Mouse (Mus musculus) forebrain, embryonic 14.5 days (tissue): Measurements from ENCODE around the gene Cdc42se2. TPM values are rescaled to one million over a fixed set of nuclear protein-coding genes. Genes with fewer than 3 reads are reported as not detected.

Source experiments
- ATAC-seq: fragments of 200-750 bp; cut with Nextera tagmentation; 2 replicates; pipeline ENCODE4 v1.8.0; 2017; ENCODE audit warnings: mild to moderate bottlenecking, moderate library complexity
- DNase-seq: peaks from one replicate; pipeline ENCODE4 v3.0.0-alpha.2; 2015; ENCODE audit warnings: low spot score
- H3K27ac ChIP-seq: fragments of 300-500 bp; sonication (generic); 2 replicates; pipeline ENCODE4 v1.5.1; 2014; ENCODE audit warnings: low read depth, mild to moderate bottlenecking, control low read depth, low read length, moderate library complexity
- H3K27me3 ChIP-seq: fragments of 300-500 bp; sonication (generic); replicated peaks from 2 replicates; pipeline ENCODE4 v1.6.1; 2014; ENCODE audit warnings: low read length, control low read depth, mixed read lengths; ENCODE audit not compliant: control insufficient read depth, insufficient read depth
- H3K36me3 ChIP-seq: fragments of 300-500 bp; sonication (generic); 2 replicates; pipeline ENCODE4 v1.6.1; 2014; ENCODE audit warnings: low read length, control low read depth; ENCODE audit not compliant: control insufficient read depth, insufficient read depth
- H3K4me1 ChIP-seq: fragments of 300-500 bp; sonication (generic); 2 replicates; pipeline ENCODE4 v1.6.1; 2014; ENCODE audit warnings: antibody characterized with exemption, low read length, control low read depth; ENCODE audit not compliant: control insufficient read depth, insufficient read depth
- H3K4me2 ChIP-seq: fragments of 300-500 bp; sonication (generic); 2 replicates; pipeline ENCODE4 v1.6.1; 2014; ENCODE audit warnings: mild to moderate bottlenecking, control low read depth, low read length
- H3K4me3 ChIP-seq: fragments of 300-500 bp; sonication (generic); 2 replicates; pipeline ENCODE4 v1.5.1; 2014; ENCODE audit warnings: low read depth, low read length, control low read depth
- H3K9ac ChIP-seq: fragments of 300-500 bp; sonication (generic); 2 replicates; pipeline ENCODE4 v1.6.1; 2014; ENCODE audit warnings: mild to moderate bottlenecking, low read length, control low read depth, moderate library complexity
- H3K9me3 ChIP-seq: fragments of 300-500 bp; sonication (generic); replicated peaks from 2 replicates; pipeline ENCODE4 v1.6.1; 2016; ENCODE audit warnings: low read length, control low read depth, mixed read lengths; ENCODE audit not compliant: control insufficient read depth
- WGBS: fragments of 180-500 bp; shearing (Covaris S2); extraction: QIAGEN DNeasy Blood & Tissue Kit; methylation state at CpG from one replicate; pipeline ENCODE4 v1.1.7; 2014; 5-methylcytosine and 5-hydroxymethylcytosine counted together
- polyA plus RNA-seq: library from polyadenylated mRNA; unstranded; fragments of >200 nt; fragmentation: Nextera tagmentation; extraction: Ambion mirVana; gene quantifications from 2 replicates; pipeline ENCODE4 v1.2.1, GENCODE M21; 2014

Gene Cdc42se2
- polyA plus RNA-seq, 1 experiment from 2014 or later: 226 TPM

DNA sequence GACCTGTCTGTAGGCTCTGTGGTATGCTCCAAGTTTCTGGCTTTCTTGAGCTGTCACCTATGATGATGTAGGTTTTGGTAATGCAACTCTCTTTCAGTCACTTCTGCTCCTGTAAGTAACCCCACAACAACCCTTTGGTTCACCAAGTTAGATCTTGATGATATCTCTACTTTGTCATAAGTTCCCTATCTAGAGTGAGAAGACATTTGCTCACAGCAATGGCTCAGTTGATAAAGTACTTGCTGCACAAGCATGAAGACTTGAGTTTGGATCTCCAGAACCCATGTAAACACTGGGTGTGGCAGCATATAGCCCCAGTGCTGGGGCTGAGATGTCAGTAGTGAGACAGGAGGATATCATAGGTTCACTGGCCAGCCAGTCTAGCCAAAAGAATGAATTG lies 28.2 kb upstream of the Cdc42se2 start:
- Histone ChIP-seq H3K27me3 (no peaks in the 10 kb centered on the region), H3K4me3 (no peak overlapping the region), H3K4me2 (no peak overlapping the region), H3K27ac (no peak overlapping the region), H3K9me3 (no peaks in the 10 kb centered on the region), H3K9ac (no peak overlapping the region), H3K36me3 (no peaks in the 10 kb centered on the region), H3K4me1 (peaks cover 10% of the 10 kb centered on the region; the same call in 1 of the 2 replicates)
- DNase-seq: no peak
- ATAC-seq: no peak

DNA sequence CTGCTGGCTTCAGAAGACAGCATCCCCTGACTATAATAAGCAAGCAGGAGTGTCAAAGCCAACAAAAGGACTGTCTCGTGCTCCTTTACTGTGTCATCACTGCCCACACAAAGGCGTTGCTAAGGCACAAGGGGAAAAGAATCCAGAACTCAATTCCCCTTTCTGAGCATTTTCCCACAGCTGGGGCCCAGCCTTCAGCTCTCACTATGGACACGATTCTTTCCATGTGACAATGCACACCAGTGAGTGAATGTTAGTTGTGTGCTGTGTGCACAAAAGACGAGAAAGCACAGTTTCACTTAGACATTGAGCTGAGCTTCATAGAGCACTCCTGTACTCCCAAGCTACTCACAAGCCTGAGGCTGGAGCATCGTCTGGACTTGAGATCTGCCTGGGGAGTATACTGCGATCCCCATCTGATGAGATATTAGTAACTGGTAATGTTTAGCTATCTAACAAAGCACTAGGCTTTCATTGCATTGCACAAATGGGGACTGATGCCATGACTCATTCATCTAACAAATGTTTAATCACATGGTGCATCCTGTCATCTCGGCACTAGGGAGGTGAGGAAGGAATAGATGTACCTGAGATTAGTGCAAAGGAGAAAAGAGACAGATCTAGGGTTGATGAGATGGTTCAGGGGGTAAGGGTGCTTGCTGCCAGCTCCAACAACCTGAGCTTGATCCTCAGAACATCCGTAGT lies 25.5 kb upstream of the Cdc42se2 start:
- ATAC-seq: peak; percentile 76
- Histone ChIP-seq H3K9ac (no peak overlapping the region), H3K27me3 (no peaks in the 10 kb centered on the region), H3K4me2 (no peak overlapping the region), H3K36me3 (no peaks in the 10 kb centered on the region), H3K9me3 (no peaks in the 10 kb centered on the region), H3K27ac (peak overlapping the region; percentile 66; the same call in 1 of the 2 replicates), H3K4me3 (no peak overlapping the region), H3K4me1 (peaks cover 8% of the 10 kb centered on the region; the same call in 1 of the 2 replicates)
- peak; percentile 74 for DNase-seq
- WGBS: 24% methylated on average over 8 of the region's 8 CpGs

DNA sequence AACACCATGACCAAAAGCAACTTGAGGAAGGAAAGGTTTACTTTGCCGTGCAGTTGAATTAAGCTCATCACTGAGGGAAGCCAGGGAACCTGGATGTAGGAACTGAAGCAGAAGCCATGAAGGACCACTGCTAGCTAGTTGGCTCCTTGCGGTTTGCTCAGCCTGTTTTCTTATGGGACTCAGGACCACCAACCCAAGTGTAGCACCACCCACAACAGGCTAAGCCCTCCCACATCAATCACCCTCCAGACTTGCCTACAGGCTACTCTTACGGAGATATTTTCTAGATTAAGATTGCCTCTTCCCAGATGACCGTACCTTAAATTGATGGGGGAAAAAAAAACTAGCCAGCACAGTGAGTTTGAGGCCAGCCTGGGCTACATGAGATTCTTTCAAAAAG lies 24.8 kb upstream of the Cdc42se2 start:
- WGBS: 40% methylated on average over 4 of the region's 4 CpGs
- Histone ChIP-seq H3K4me2 (no peak overlapping the region), H3K9me3 (no peaks in the 10 kb centered on the region), H3K4me3 (no peak overlapping the region), H3K9ac (no peak overlapping the region), H3K4me1 (peaks cover 8% of the 10 kb centered on the region; the same call in 1 of the 2 replicates), H3K27me3 (no peaks in the 10 kb centered on the region), H3K27ac (peak overlapping the region; percentile 66), H3K36me3 (no peaks in the 10 kb centered on the region)
- no peak for DNase-seq
- ATAC-seq: no peak

DNA sequence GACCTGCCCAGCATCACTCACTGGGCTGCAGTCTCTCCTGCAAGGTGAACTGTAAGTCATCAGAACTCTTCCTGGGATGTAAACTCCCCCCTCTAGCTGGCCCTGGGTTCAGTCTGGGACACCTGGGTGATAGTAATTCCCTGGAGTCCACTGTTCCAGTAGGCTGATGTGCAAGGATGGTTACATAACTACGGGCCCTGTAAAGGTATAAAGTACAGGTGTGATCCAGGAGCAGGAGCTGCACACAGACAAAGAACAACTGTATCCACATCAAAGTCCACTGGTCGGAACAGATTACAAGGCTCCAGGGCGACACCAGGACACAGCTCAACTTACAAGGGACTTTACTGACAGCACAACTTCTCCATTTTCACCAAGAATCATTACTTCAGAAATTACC lies 23.6 kb upstream of the Cdc42se2 start:
- DNase-seq (no peak), ATAC-seq (no peak)
- H3K27ac ChIP-seq: no peak overlapping the region
- H3K9ac ChIP-seq: no peak overlapping the region
- H3K27me3 ChIP-seq: no peaks in the 10 kb centered on the region
- no peaks in the 10 kb centered on the region for H3K36me3 ChIP-seq
- no peaks in the 10 kb centered on the region for H3K9me3 ChIP-seq
- WGBS: 85% methylated on average over 3 of the region's 3 CpGs
- H3K4me2 ChIP-seq: no peak overlapping the region
- H3K4me3 ChIP-seq: no peak overlapping the region
- H3K4me1 ChIP-seq: peaks cover 8% of the 10 kb centered on the region; the same call in 1 of the 2 replicates

DNA sequence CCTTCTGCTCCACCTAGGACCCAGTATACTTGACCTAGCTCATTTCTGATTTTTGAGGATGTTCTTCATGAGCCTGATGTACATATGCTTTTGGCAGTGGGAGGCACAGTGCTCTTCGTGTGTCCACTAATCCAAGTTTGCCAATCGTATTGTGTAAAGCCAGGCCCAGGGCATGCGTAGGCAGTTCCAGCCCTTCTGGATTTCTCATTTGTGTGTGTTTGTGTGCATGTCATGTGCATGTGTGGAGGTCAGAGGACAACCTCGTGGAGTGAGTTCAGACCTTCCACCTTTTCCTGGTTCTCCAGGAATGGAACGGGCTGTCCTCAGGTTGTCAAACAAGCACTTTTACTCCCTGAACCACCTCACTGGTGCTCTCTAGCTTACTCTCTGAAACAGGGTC lies 22.1 kb upstream of the Cdc42se2 start:
- H3K9ac ChIP-seq: no peak overlapping the region
- ATAC-seq: no peak
- H3K4me3 ChIP-seq: no peak overlapping the region
- H3K9me3 ChIP-seq: no peaks in the 10 kb centered on the region
- no peak for DNase-seq
- 89% methylated on average over 5 of the region's 5 CpGs for WGBS
- no peaks in the 10 kb centered on the region for H3K36me3 ChIP-seq
- no peak overlapping the region for H3K27ac ChIP-seq
- no peaks in the 10 kb centered on the region for H3K27me3 ChIP-seq
- peaks cover 8% of the 10 kb centered on the region; the same call in 1 of the 2 replicates for H3K4me1 ChIP-seq
- no peak overlapping the region for H3K4me2 ChIP-seq

DNA sequence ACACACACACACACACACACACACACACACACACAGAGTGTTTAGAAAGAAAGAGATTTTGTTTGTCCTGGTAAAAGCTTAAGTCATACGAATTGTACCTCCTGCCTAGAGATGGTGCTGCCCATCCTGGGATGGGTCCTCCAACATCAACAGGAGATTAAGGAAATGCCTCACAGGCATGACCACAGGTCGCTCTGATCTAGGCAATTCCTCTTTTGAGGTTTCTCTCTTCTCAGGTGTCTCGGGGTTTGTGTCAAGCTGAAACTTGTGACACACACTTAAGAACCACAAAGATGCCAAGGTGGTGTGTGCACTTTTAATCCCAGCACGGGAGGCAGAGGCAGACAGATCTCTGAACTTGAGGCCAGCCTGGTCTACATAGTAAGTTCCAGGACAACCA lies 20.7 kb upstream of the Cdc42se2 start:
- Histone ChIP-seq H3K4me2 (no peak overlapping the region), H3K9me3 (no peaks in the 10 kb centered on the region), H3K36me3 (no peaks in the 10 kb centered on the region), H3K27me3 (no peaks in the 10 kb centered on the region), H3K4me1 (peaks cover 8% of the 10 kb centered on the region; the same call in 1 of the 2 replicates), H3K4me3 (no peak overlapping the region), H3K9ac (no peak overlapping the region), H3K27ac (no peak overlapping the region)
- WGBS: 87% methylated on average over 4 of the region's 4 CpGs
- ATAC-seq (no peak), DNase-seq (no peak)

DNA sequence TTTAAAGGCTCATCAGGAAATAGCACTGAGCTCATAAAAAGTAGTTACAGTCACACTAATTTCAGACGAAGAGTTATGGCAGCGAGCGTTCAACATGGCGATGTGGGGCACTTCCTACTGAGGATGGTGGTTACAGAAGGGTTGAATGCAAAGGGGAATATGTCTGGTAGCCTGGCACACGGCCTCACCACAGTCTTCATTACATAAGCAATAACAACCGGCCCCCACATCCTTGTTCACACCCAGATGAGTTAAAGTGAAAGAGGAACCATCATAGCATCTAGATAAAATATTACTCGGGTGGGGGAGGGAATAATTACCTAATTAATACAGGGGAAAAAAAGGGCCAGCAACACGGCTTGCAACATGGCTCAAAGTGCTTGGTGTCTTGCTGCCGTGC lies 20.2 kb upstream of the Cdc42se2 start:
- no peak for DNase-seq
- no peaks in the 10 kb centered on the region for H3K27me3 ChIP-seq
- H3K4me3 ChIP-seq: no peak overlapping the region
- no peaks in the 10 kb centered on the region for H3K9me3 ChIP-seq
- H3K4me2 ChIP-seq: no peak overlapping the region
- no peak overlapping the region for H3K9ac ChIP-seq
- H3K27ac ChIP-seq: no peak overlapping the region
- no peak for ATAC-seq
- peaks cover 5% of the 10 kb centered on the region; the same call in 1 of the 2 replicates for H3K4me1 ChIP-seq
- no peaks in the 10 kb centered on the region for H3K36me3 ChIP-seq
- 87% methylated on average over 9 of the region's 9 CpGs for WGBS

DNA sequence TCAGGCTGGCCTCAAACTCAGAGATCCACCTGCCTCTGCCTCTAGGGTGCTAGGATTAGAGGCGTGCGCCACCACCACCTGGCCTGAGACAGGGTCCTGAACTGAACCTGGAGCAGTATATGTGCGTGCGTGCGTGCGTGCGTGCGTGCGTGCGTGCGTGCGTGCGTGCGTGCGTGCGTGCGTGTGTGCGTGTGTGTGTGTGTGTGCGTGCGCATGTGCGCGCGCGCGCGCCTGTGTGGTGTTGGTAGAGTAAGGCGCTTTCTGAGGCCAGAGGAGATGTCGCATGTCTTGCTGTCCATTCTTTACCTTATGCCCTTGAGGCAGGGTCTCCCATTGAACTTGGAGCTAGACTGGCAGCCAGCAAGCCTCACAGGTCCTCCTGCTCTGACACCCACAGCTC lies 19.4 kb upstream of the Cdc42se2 start:
- H3K9me3 ChIP-seq: no peaks in the 10 kb centered on the region
- ATAC-seq: no peak
- no peak overlapping the region for H3K4me2 ChIP-seq
- H3K27ac ChIP-seq: no peak overlapping the region
- no peaks in the 10 kb centered on the region for H3K36me3 ChIP-seq
- no peak for DNase-seq
- H3K4me3 ChIP-seq: no peak overlapping the region
- no peak overlapping the region for H3K9ac ChIP-seq
- no peaks in the 10 kb centered on the region for H3K4me1 ChIP-seq
- 89% methylated on average over 28 of the region's 28 CpGs for WGBS
- no peaks in the 10 kb centered on the region for H3K27me3 ChIP-seq

DNA sequence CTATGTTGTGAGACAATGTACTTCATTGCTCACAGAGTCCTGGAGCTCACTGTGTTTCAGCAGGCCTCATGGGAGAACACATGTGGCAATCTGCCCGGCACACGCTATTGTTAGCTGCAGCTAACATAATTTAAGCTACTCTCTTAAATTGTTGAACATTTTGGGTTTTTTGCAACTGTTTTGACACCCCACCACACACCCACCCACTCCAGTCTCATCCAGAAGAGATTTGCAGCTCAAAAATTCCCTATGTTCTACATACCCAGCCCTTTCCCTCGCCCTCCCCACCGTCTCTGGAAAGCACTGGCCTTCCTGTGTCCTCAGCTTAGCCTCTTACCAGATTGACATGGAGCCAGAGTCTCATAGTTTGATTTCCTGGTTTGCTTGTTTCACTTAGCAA lies 17.7 kb upstream of the Cdc42se2 start:
- Histone ChIP-seq H3K9ac (no peak overlapping the region), H3K9me3 (no peaks in the 10 kb centered on the region), H3K4me1 (no peaks in the 10 kb centered on the region), H3K27me3 (no peaks in the 10 kb centered on the region), H3K4me3 (no peak overlapping the region), H3K27ac (no peak overlapping the region), H3K36me3 (no peaks in the 10 kb centered on the region), H3K4me2 (no peak overlapping the region)
- WGBS: 87% methylated on average over 4 of the region's 4 CpGs
- ATAC-seq: no peak
- DNase-seq: no peak
